Mouse (Mus musculus): ENCODE results near the gene Akap6. TPM values are rescaled to one million over a fixed set of nuclear protein-coding genes. Genes with fewer than 3 reads are reported as not detected.
A peak's percentile ranks its signal among the peaks of the same experiment; 100 is the strongest.

The Akap6 gene
- total RNA-seq (2012; rRNA removed): under 0.01 and 0.09 TPM in 2 replicates

DNA sequence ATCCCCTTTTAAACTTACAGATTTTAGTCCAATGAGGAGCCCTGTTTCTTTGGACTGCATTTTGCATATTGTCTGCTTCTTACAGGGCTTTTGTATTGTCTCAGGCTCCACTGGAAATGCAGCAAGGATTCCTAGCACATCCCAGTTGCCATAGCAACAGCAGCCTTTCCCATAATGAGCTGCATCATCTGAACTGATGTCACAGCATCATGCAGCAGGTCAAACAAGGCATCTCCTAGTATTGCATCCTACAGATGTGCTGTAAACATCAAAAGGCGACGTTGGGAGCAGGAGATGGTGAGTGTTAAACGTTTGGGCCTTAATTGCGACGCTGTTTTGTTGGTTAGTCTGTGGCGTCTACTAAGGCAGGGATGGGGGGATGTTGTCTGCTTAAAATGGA, at the start of gene Akap6:
Gene Akap6, plus strand, starts transcription at position 238 of the 400 bp plus-strand sequence.
- Histone ChIP-seq H3K9ac (ENCODE audit: insufficient read depth, low read depth, low read length, poor library complexity, severe bottlenecking) (no peak within 1 kb of the TSS), H3K4me1 (ENCODE audit: control insufficient read depth in 2 of 2, insufficient read depth in 2 of 2, low read length in 2 of 2, poor library complexity in 1 of 2) (peaks cover 0 to 2% of the 10 kb centered on the region in 2 experiments; a peak in 1 of 4 replicates), H3K36me3 (ENCODE audit: control insufficient read depth, insufficient read depth, low read length, poor library complexity, severe bottlenecking) (no peaks in the 10 kb centered on the region), H3K4me3 (ENCODE audit: insufficient read depth in 1 of 2, low read depth in 1 of 2, low read length in 2 of 2, poor library complexity in 1 of 2, severe bottlenecking in 1 of 2) (no peak within 1 kb of the TSS; a peak in 1 of 4 replicates), H3K9me3 (ENCODE audit: control insufficient read depth, insufficient read depth, low read depth, low read length) (no peaks in the 10 kb centered on the region), H3K27ac (ENCODE audit: insufficient read depth, low read depth, low read length, poor library complexity, severe bottlenecking) (no peak within 1 kb of the TSS)
- in situ Hi-C loops (cut with MboI; ENCODE audit: low sequenced_read_pairs in 2 of 2, unreplicated experiment in 2 of 2): no loop called here
- DNase-seq (ENCODE audit: low read depth, low spot score): no peak
- TF ChIP-seq MAFK (IDR thresholded peaks at IDR 0.05; ENCODE audit: insufficient read depth, low read depth, low read length): no peak
- TF ChIP-seq ZC3H11A (IDR thresholded peaks at IDR 0.05; ENCODE audit: borderline replicate concordance, low read depth, low read length): no peak
- no peak for TF ChIP-seq ZNF384 (IDR thresholded peaks at IDR 0.05; ENCODE audit: low read depth, low read length)
- no peak for TF ChIP-seq CHD2 (IDR thresholded peaks at IDR 0.05; ENCODE audit: low read depth, low read length)
- no peak for TF ChIP-seq HCFC1 (IDR thresholded peaks at IDR 0.05; ENCODE audit: borderline replicate concordance, insufficient read depth, low read length)

DNA sequence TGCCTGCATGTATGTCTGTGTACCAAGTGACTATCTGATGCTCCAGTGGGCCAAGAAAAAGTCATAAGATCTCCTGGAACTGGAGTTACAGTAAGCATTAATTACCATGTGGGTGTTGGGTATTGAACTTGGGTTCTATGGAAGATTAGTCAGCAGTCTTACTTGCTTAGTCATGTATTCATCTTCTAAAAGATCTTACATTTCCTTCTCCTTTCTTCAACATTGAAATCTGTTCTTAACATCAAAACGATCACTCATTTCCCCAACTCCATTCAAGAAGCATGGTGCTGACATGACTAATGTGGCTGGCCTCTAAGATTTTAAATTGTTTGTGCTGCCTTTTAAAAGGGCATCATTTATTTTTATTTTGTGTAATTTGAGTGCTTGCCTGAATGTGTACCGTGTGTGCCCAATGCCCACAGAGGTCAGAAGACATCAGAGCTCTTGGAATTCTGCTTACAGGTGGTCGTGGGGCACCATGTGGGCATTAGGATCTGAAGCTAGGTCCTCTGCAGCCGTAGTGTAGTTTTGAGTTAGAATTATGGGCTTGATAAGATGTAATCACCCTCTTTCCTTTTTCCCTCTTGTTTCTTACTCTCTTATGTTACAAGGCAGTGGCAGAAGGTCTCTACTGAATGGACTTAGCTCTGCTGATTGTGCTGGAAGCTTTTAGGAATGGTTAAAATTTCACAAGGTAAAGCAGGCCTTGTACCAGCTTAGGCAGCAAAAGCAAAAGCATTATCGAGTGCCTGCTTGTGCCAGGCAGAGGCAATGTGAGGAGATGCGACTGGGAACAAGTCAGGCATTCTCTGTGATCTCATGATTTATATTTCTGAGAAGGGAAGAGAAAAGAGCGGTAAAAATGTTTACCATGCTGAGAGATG, 36.0 kb upstream of the Akap6 start:
- Histone ChIP-seq H3K27ac (ENCODE audit: insufficient read depth, low read depth, low read length, poor library complexity, severe bottlenecking) (no peak overlapping the region), H3K4me1 (ENCODE audit: control insufficient read depth in 2 of 2, insufficient read depth in 2 of 2, low read length in 2 of 2, poor library complexity in 1 of 2) (no peaks in the 10 kb centered on the region), H3K9ac (ENCODE audit: insufficient read depth, low read depth, low read length, poor library complexity, severe bottlenecking) (no peak overlapping the region), H3K9me3 (ENCODE audit: control insufficient read depth, insufficient read depth, low read depth, low read length) (no peaks in the 10 kb centered on the region), H3K36me3 (ENCODE audit: control insufficient read depth, insufficient read depth, low read length, poor library complexity, severe bottlenecking) (no peaks in the 10 kb centered on the region), H3K4me3 (ENCODE audit: insufficient read depth in 1 of 2, low read depth in 1 of 2, low read length in 2 of 2, poor library complexity in 1 of 2, severe bottlenecking in 1 of 2) (no peak overlapping the region)
- TF ChIP-seq MAFK (IDR thresholded peaks at IDR 0.05; ENCODE audit: insufficient read depth, low read depth, low read length) (no peak), ZNF384 (IDR thresholded peaks at IDR 0.05; ENCODE audit: low read depth, low read length) (no peak), ZC3H11A (IDR thresholded peaks at IDR 0.05; ENCODE audit: borderline replicate concordance, low read depth, low read length) (no peak), CHD2 (IDR thresholded peaks at IDR 0.05; ENCODE audit: low read depth, low read length) (no peak), HCFC1 (IDR thresholded peaks at IDR 0.05; ENCODE audit: borderline replicate concordance, insufficient read depth, low read length) (no peak)
- DNase-seq (ENCODE audit: low read depth, low spot score): no peak
- in situ Hi-C loops (cut with MboI; ENCODE audit: low sequenced_read_pairs in 2 of 2, unreplicated experiment in 2 of 2): no loop called here

DNA sequence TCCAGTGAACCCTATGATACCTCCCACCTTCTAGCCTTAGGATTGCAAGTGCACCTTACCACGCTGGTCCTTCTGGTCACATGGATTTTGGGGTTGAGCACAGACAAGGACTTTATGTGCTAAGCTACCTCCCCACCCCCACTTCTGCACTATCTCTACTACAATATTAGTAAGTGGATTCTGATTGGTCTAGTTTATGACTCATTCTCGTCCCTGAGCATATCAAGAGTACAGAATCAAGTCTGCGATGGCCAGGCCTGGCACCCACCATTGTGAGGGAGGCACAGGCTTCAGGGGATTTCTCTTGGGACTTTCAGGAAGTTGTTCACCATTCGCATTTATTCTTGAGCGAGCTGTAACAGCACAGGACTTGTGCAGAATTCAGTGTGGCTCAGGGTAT, 34.2 kb upstream of the Akap6 start:
- no peak overlapping the region for H3K4me3 ChIP-seq (ENCODE audit: insufficient read depth in 1 of 2, low read depth in 1 of 2, low read length in 2 of 2, poor library complexity in 1 of 2, severe bottlenecking in 1 of 2)
- no peak for DNase-seq (ENCODE audit: low read depth, low spot score)
- no peak overlapping the region for H3K9ac ChIP-seq (ENCODE audit: insufficient read depth, low read depth, low read length, poor library complexity, severe bottlenecking)
- TF ChIP-seq HCFC1 (IDR thresholded peaks at IDR 0.05; ENCODE audit: borderline replicate concordance, insufficient read depth, low read length): no peak
- TF ChIP-seq ZC3H11A (IDR thresholded peaks at IDR 0.05; ENCODE audit: borderline replicate concordance, low read depth, low read length): no peak
- TF ChIP-seq MAFK (IDR thresholded peaks at IDR 0.05; ENCODE audit: insufficient read depth, low read depth, low read length): no peak
- TF ChIP-seq ZNF384 (IDR thresholded peaks at IDR 0.05; ENCODE audit: low read depth, low read length): no peak
- TF ChIP-seq CHD2 (IDR thresholded peaks at IDR 0.05; ENCODE audit: low read depth, low read length): no peak
- H3K4me1 ChIP-seq (ENCODE audit: control insufficient read depth in 2 of 2, insufficient read depth in 2 of 2, low read length in 2 of 2, poor library complexity in 1 of 2): no peaks in the 10 kb centered on the region
- H3K27ac ChIP-seq (ENCODE audit: insufficient read depth, low read depth, low read length, poor library complexity, severe bottlenecking): no peak overlapping the region
- in situ Hi-C loops (cut with MboI; ENCODE audit: low sequenced_read_pairs in 2 of 2, unreplicated experiment in 2 of 2): no loop called here
- no peaks in the 10 kb centered on the region for H3K9me3 ChIP-seq (ENCODE audit: control insufficient read depth, insufficient read depth, low read depth, low read length)
- H3K36me3 ChIP-seq (ENCODE audit: control insufficient read depth, insufficient read depth, low read length, poor library complexity, severe bottlenecking): no peaks in the 10 kb centered on the region

DNA sequence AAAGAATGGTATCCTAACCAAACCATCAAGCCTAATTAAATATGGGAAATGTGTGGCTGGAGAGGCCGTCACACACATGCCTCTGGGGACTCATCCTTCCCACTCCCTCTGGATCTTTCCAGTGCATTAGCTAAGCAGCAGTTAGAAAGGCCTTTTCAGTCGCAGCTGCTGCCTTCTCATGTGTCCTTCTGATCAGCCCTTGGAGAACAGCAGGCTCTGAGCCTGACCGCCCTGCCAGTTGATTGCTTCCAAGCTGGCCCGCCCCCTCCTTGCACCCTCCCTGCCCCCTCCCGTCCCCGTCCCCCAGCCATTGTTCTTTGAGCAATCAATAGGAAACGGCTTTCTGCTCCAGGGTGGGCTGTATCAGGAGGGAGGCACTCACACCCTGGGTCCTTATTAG, 27.7 kb upstream of the Akap6 start:
- peaks cover 0 to 6% of the 10 kb centered on the region in 2 experiments; a peak in 2 of 4 replicates for H3K4me1 ChIP-seq (ENCODE audit: control insufficient read depth in 2 of 2, insufficient read depth in 2 of 2, low read length in 2 of 2, poor library complexity in 1 of 2)
- peak; percentile 35 for DNase-seq (ENCODE audit: low read depth, low spot score)
- in situ Hi-C loops (cut with MboI; ENCODE audit: low sequenced_read_pairs in 2 of 2, unreplicated experiment in 2 of 2): no loop called here
- no peak overlapping the region for H3K27ac ChIP-seq (ENCODE audit: insufficient read depth, low read depth, low read length, poor library complexity, severe bottlenecking)
- TF ChIP-seq CHD2 (IDR thresholded peaks at IDR 0.05; ENCODE audit: low read depth, low read length) (no peak), ZC3H11A (IDR thresholded peaks at IDR 0.05; ENCODE audit: borderline replicate concordance, low read depth, low read length) (no peak), MAFK (IDR thresholded peaks at IDR 0.05; ENCODE audit: insufficient read depth, low read depth, low read length) (no peak), HCFC1 (IDR thresholded peaks at IDR 0.05; ENCODE audit: borderline replicate concordance, insufficient read depth, low read length) (no peak), ZNF384 (IDR thresholded peaks at IDR 0.05; ENCODE audit: low read depth, low read length) (no peak)
- H3K36me3 ChIP-seq (ENCODE audit: control insufficient read depth, insufficient read depth, low read length, poor library complexity, severe bottlenecking): no peaks in the 10 kb centered on the region
- no peaks in the 10 kb centered on the region for H3K9me3 ChIP-seq (ENCODE audit: control insufficient read depth, insufficient read depth, low read depth, low read length)
- H3K4me3 ChIP-seq (ENCODE audit: insufficient read depth in 1 of 2, low read depth in 1 of 2, low read length in 2 of 2, poor library complexity in 1 of 2, severe bottlenecking in 1 of 2): no peak overlapping the region
- H3K9ac ChIP-seq (ENCODE audit: insufficient read depth, low read depth, low read length, poor library complexity, severe bottlenecking): no peak overlapping the region
